Mouse (Mus musculus): ENCODE data around the gene F13a1.

Gene F13a1

GRCm38 (mm10) chr13:37050126-37050525 lies at the start of gene F13a1:
TSS of gene F13a1 (minus strand) at chr13:37050244.
- no peak for DNase-seq

- no peak for DNase-seq
Observed at GRCm38 (mm10) chr13:37091620-37092019, 41.6 kb upstream of the F13a1 start.

GRCm38 (mm10) chr13:37089104-37089503 lies 39.1 kb upstream of the F13a1 start:
- DNase-seq = no peak

GRCm38 (mm10) chr13:37081506-37082241 lies 31.6 kb upstream of the F13a1 start:
- no peak for DNase-seq

- DNase-seq = peak in 1 of 2 experiments; percentile 18
Observed at GRCm38 (mm10) chr13:37071390-37071789, 21.3 kb upstream of the F13a1 start.

- DNase-seq = no peak
Observed at GRCm38 (mm10) chr13:37070824-37071223, 20.8 kb upstream of the F13a1 start.

GRCm38 (mm10) chr13:37060810-37061209 lies 10.8 kb upstream of the F13a1 start:
- DNase-seq = no peak

GRCm38 (mm10) chr13:37056662-37057061 lies 6.6 kb upstream of the F13a1 start:
- no peak for DNase-seq

GRCm38 (mm10) chr13:37049631-37050030 lies 413 bp downstream of the F13a1 start:
- no peak for DNase-seq

- DNase-seq = no peak
Observed at GRCm38 (mm10) chr13:37049018-37049417, 1.0 kb downstream of the F13a1 start.

- DNase-seq = peak; percentile 26 to 32
Observed at GRCm38 (mm10) chr13:37045005-37045404, 5.0 kb downstream of the F13a1 start.

- no peak for DNase-seq
Observed at GRCm38 (mm10) chr13:37034745-37035144, 15.3 kb downstream of the F13a1 start.

GRCm38 (mm10) chr13:37025996-37026579 lies 24.0 kb downstream of the F13a1 start:
- no peak for DNase-seq

GRCm38 (mm10) chr13:37021575-37021974 lies 28.5 kb downstream of the F13a1 start:
- no peak for DNase-seq

- DNase-seq = no peak
Observed at GRCm38 (mm10) chr13:37010771-37011170, 39.3 kb downstream of the F13a1 start.

- no peak for DNase-seq
Observed at GRCm38 (mm10) chr13:37006224-37006623, 43.8 kb downstream of the F13a1 start.

GRCm38 (mm10) chr13:36999210-36999705 lies 50.8 kb downstream of the F13a1 start:
- no peak for DNase-seq

GRCm38 (mm10) chr13:36993593-36993992 lies 56.5 kb downstream of the F13a1 start:
- DNase-seq = no peak

- DNase-seq = no peak
Observed at GRCm38 (mm10) chr13:36988392-36988791, 61.7 kb downstream of the F13a1 start.

- no peak for DNase-seq
Observed at GRCm38 (mm10) chr13:36973016-36973415, 77.0 kb downstream of the F13a1 start.

- no peak for DNase-seq
Observed at GRCm38 (mm10) chr13:36972226-36972625, 77.8 kb downstream of the F13a1 start.

GRCm38 (mm10) chr13:36962926-36963325 lies 87.1 kb downstream of the F13a1 start:
- DNase-seq = no peak

- DNase-seq = no peak
Observed at GRCm38 (mm10) chr13:36958996-36959395, 91.0 kb downstream of the F13a1 start.

GRCm38 (mm10) chr13:36954937-36955336 lies 95.1 kb downstream of the F13a1 start:
- no peak for DNase-seq
